Mouse (Mus musculus) lung, embryonic 15.5 days (tissue): Measurements from ENCODE around the gene Helz2. TPM values are rescaled to one million over a fixed set of nuclear protein-coding genes. Genes with fewer than 3 reads are reported as not detected.
A peak's percentile ranks its signal among the peaks of the same experiment; 100 is the strongest.
"Not testable (repeated sequence)": the region's sequence is repeated elsewhere in the genome, so short reads cannot be mapped to it uniquely, and the experiment has no call there.

Experiments
- ATAC-seq: fragments of 200-750 bp; cut with Nextera tagmentation; 2 replicates; pipeline ENCODE4 v1.8.0; 2017; ENCODE audit warnings: moderate number of reproducible peaks, borderline replicate concordance; ENCODE audit not compliant: low FRiP score, low TSS enrichment; ENCODE audit errors: extremely low read depth
- H3K27ac ChIP-seq: fragments of 300-500 bp; sonication (generic); 2 replicates; pipeline ENCODE4 v1.5.1; 2015; ENCODE audit warnings: moderate library complexity, mild to moderate bottlenecking, inconsistent platforms
- H3K27me3 ChIP-seq: fragments of 300-500 bp; sonication (generic); 2 replicates; pipeline ENCODE4 v1.6.1; 2015; ENCODE audit warnings: inconsistent platforms
- H3K36me3 ChIP-seq: fragments of 300-500 bp; sonication (generic); 2 replicates; pipeline ENCODE4 v1.6.1; 2015; ENCODE audit warnings: inconsistent platforms
- H3K4me1 ChIP-seq: fragments of 300-500 bp; sonication (generic); 2 replicates; pipeline ENCODE4 v1.6.1; 2015; ENCODE audit warnings: inconsistent platforms
- H3K4me2 ChIP-seq: fragments of 300-500 bp; sonication (generic); 2 replicates; pipeline ENCODE4 v1.6.1; 2015; ENCODE audit warnings: inconsistent platforms, mild to moderate bottlenecking, moderate library complexity
- H3K4me3 ChIP-seq: fragments of 300-500 bp; sonication (generic); 2 replicates; pipeline ENCODE4 v1.5.1; 2015; ENCODE audit warnings: mild to moderate bottlenecking, inconsistent platforms
- H3K9ac ChIP-seq: fragments of 300-500 bp; sonication (generic); 2 replicates; pipeline ENCODE4 v1.6.1; 2015; ENCODE audit warnings: inconsistent platforms
- H3K9me3 ChIP-seq: fragments of 300-500 bp; sonication (generic); 2 replicates; pipeline ENCODE4 v1.6.1; 2016; ENCODE audit warnings: inconsistent platforms
- WGBS: fragments of 180-500 bp; shearing (Covaris S2); methylation state at CpG from one replicate; pipeline ENCODE4 v1.1.7; 2015; 5-methylcytosine and 5-hydroxymethylcytosine counted together
- polyA plus RNA-seq: library from polyadenylated mRNA; unstranded; fragments of >200 nt; fragmentation: Nextera tagmentation; extraction: Ambion mirVana; gene quantifications from 2 replicates; pipeline ENCODE4 v1.2.1, GENCODE M21; 2015

Helz2 gene
- polyA plus RNA-seq, 1 experiment from 2014 or later: 3.1 TPM

DNA sequence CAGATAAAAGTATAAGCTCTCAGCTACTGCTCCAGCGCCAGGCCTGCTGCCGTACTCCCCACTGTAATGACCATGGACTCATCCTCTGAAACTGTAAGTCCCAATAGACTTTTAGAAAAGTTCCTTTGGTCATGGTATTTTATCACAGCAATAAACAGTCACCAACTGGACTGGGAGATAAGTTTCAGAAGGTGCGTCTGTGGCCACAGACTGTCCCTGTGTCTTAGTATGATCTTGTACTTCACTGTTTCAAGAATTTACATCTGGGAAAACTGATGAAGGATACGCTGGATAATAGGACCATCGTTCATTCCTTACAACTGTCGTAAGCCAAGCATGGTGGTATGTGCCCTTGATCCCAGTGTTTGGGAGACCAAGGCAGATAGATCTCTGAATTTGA is 25.8 kb downstream of the Helz2 start:
- 81% methylated on average over 6 of the region's 6 CpGs for WGBS
- Histone ChIP-seq H3K4me3 (no peak overlapping the region), H3K9me3 (no peaks in the 10 kb centered on the region)

DNA sequence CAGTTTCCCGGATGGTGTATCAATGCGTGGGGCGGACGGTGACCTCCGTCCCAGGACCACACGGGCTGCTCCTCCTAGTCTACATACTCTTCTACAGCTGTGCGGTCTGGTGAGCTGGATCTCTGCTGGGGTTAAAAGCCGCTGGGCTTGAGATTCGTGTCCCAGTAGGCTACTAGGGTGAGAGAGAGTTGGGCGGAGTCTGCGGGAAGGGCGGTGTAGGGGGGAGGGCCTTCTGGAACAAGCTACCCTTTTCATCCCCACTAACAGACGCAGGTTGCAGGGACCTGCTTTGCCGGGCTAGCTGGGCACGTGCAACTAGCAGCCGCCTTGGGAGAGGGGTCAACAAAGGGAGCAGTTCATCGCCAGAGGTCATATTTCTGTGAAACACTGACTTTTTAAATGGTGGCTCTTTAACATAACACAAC is 28.8 kb downstream of the Helz2 start, which contains the start of gene Srms:
Srms (minus strand) TSS at position 165 of the 425 bp plus-strand sequence.
- H3K4me2 ChIP-seq: peak within 1 kb of the TSS; percentile 65
- H3K27me3 ChIP-seq: peaks cover 34% of the 10 kb centered on the region
- no peaks in the 10 kb centered on the region for H3K36me3 ChIP-seq
- peaks cover 12% of the 10 kb centered on the region for H3K4me1 ChIP-seq
- H3K4me3 ChIP-seq: peak within 1 kb of the TSS; percentile 32
- peak within 1 kb of the TSS; percentile 29; the same call in 1 of the 2 replicates for H3K9ac ChIP-seq
- H3K9me3 ChIP-seq: no peaks in the 10 kb centered on the region
- WGBS: under 1% methylated on average over 17 of the region's 17 CpGs
- no peak within 1 kb of the TSS for H3K27ac ChIP-seq
- peak; percentile 81 for ATAC-seq

More for the DNA sequence above, 25.8 kb downstream of the Helz2 start:
- Histone ChIP-seq H3K27ac (no peak overlapping the region), H3K4me2 (no peak overlapping the region), H3K36me3 (no peaks in the 10 kb centered on the region), H3K4me1 (peaks cover 33% of the 10 kb centered on the region), H3K27me3 (peaks cover 30% of the 10 kb centered on the region), H3K9ac (no peak overlapping the region)
- ATAC-seq: no peak

DNA sequence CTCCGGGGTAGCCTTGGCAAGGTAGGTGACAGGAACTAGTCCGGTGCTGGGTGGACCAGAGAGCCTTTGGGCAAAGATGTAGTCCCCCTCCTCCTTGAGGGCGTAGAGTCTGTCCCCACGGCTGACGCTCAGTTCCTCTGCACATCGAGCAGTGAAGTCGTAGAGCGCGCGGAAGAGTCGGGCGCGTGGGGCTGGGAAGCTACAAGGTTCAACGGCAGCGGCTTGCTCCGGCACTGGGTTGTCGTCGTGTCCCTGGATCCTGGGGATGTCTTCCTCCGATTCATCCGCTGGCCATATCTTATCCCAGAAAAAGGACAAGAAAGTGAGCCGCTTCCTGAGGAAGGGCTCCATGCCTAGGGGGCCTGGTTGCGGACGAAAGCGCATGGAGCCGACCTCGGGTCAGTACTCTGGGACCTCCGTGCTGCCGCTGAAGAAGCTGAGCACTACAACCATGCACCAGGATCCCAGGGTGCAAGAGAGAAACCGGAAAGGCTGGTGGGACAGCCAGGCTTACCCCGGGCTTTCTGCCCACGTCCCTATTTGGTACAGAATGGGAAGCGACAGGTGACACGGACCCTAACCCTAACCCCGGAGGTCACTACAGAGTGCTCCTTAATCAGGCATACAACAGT is 29.3 kb downstream of the Helz2 start:
- Histone ChIP-seq H3K4me2 (peak overlapping the region; percentile 65), H3K4me3 (peak overlapping the region; percentile 32), H3K4me1 (peaks cover 12% of the 10 kb centered on the region), H3K27ac (no peak overlapping the region), H3K9ac (peak overlapping the region; percentile 29; the same call in 1 of the 2 replicates), H3K9me3 (no peaks in the 10 kb centered on the region), H3K27me3 (peaks cover 34% of the 10 kb centered on the region), H3K36me3 (no peaks in the 10 kb centered on the region)
- ATAC-seq: peak; percentile 37
- 2% methylated on average over 34 of the region's 34 CpGs for WGBS

DNA sequence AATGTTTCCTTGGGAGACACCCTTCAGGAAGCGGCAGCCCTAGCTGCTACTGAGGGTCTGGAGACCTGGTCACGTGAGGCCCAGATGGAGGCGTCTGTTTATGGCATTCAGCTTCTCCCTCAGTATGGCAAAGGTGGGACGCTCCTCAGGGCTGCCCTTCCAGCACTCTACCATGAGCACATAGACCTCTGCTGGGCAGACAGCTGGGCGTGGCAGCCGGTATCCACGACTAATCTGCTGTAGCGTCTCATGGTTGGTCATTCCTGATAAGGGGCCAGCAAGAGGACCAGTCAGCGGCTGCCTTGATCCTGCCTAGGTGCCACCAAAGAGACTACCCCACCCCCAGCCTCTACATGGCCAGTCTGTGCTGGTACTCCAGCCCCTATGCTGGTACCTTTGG is 35.7 kb downstream of the Helz2 start:
- 61% methylated on average over 9 of the region's 9 CpGs for WGBS
- no peaks in the 10 kb centered on the region for H3K9me3 ChIP-seq
- H3K4me2 ChIP-seq: no peak overlapping the region
- H3K4me1 ChIP-seq: no peaks in the 10 kb centered on the region
- H3K4me3 ChIP-seq: no peak overlapping the region
- H3K27ac ChIP-seq: no peak overlapping the region
- H3K9ac ChIP-seq: no peak overlapping the region
- H3K27me3 ChIP-seq: peaks cover 5% of the 10 kb centered on the region; the same call in 1 of the 2 replicates
- no peak for ATAC-seq
- no peaks in the 10 kb centered on the region for H3K36me3 ChIP-seq

DNA sequence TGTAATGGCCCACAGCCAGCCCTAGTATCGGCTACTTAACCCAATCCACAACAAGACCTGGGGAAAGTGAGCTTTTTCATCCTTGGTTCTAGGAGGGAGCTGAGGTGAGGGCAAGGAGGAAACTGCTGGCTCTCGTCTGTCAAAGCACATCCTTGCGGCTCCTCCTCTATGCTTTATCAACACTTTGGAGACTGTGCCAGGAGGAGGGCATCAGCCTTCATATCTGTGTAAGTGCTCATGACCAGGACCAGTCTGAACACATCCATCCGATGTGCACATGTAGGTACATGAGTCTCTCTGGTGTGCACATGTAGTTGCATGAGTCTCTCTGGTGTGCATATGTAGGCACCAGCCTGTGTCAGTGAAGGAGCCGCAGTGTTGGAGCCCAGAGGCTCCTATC is 36.1 kb downstream of the Helz2 start:
- Histone ChIP-seq H3K4me3 (no peak overlapping the region), H3K4me2 (no peak overlapping the region)

DNA sequence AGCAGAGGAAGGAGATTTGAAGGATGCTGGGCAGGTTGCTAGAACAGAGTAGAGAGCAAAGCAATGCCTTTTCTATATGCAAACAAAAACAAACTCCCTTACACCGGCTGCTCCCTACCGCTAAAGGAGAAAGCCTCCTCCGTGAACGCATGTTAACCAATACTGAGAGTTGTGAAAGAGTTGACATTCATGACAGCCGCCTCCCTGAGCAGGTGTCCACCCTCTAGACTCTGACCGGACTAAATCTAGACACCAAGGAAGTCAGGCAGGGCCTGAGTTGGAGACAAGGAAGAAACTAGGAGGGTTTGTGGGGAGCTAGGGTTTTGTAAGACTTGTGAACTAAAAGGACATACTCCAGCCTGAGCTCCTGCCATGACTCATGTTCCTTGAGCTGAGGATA is 38.9 kb downstream of the Helz2 start:
- Histone ChIP-seq H3K27ac (no peak overlapping the region), H3K36me3 (no peaks in the 10 kb centered on the region), H3K4me2 (no peak overlapping the region), H3K27me3 (no peaks in the 10 kb centered on the region), H3K9ac (no peak overlapping the region), H3K4me1 (no peaks in the 10 kb centered on the region), H3K9me3 (no peaks in the 10 kb centered on the region), H3K4me3 (no peak overlapping the region)
- WGBS: 72% methylated on average over 6 of the region's 6 CpGs
- ATAC-seq: no peak

More for the DNA sequence above, 36.1 kb downstream of the Helz2 start:
- Histone ChIP-seq H3K9ac (no peak overlapping the region), H3K4me1 (no peaks in the 10 kb centered on the region), H3K36me3 (no peaks in the 10 kb centered on the region), H3K9me3 (no peaks in the 10 kb centered on the region), H3K27ac (no peak overlapping the region), H3K27me3 (0 out of 2 replicates have a peak, but pooled peaks cover 4% of the 10 kb centered on the region)
- 68% methylated on average over 5 of the region's 5 CpGs for WGBS
- ATAC-seq: no peak

DNA sequence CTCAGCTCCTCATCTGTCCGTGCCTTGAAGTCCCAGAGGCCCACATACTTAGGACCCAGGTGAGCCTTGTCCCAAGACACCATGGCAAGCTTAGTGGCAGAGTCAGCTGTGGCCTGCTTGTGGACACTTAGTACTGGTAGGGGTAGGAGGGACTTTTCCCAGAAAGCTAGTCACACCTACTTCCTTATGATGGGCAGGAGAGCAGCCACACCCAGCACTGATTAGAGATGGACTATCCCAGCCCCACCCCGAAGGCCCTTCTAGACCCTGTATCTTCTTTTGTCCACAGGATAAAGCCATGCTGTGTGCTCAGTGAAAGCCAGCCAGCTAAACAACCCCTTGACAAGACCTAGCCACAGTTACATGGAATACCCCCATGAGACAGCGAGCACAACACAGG is 39.4 kb downstream of the Helz2 start, which contains the start of gene Ptk6:
Ptk6 (minus strand) TSS at position 368 of the 400 bp plus-strand sequence.
- WGBS: 85% methylated on average over 3 of the region's 3 CpGs
- Histone ChIP-seq H3K4me3 (no peak within 1 kb of the TSS), H3K9me3 (no peaks in the 10 kb centered on the region), H3K9ac (no peak within 1 kb of the TSS), H3K27ac (no peak within 1 kb of the TSS), H3K27me3 (no peaks in the 10 kb centered on the region), H3K4me2 (no peak within 1 kb of the TSS), H3K36me3 (no peaks in the 10 kb centered on the region), H3K4me1 (no peaks in the 10 kb centered on the region)
- no peak for ATAC-seq

DNA sequence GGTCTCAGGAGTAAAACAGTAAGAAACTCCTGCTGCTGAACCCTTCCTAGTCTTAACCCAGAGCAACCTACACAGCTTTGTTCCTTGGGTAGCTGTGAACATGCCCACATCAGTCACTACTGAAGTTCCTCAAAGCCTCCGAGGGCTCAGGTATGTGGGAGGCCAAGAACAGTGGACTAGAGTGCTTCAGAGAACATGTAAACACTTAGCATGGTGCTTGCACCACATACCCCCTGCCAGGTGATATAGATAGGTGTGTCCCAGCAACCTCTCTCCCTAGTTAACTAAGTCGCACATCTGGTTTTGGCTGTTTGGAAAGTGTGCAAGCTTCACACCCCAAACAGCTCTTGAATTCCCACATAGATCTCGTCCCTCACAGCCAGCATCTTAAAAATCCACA is 40.2 kb downstream of the Helz2 start:
- Histone ChIP-seq H3K9ac (no peak overlapping the region), H3K9me3 (no peaks in the 10 kb centered on the region), H3K36me3 (no peaks in the 10 kb centered on the region), H3K27ac (no peak overlapping the region), H3K4me2 (no peak overlapping the region), H3K4me1 (no peaks in the 10 kb centered on the region), H3K4me3 (no peak overlapping the region), H3K27me3 (no peaks in the 10 kb centered on the region)
- ATAC-seq: no peak
- 46% methylated on average over 3 of the region's 3 CpGs for WGBS

DNA sequence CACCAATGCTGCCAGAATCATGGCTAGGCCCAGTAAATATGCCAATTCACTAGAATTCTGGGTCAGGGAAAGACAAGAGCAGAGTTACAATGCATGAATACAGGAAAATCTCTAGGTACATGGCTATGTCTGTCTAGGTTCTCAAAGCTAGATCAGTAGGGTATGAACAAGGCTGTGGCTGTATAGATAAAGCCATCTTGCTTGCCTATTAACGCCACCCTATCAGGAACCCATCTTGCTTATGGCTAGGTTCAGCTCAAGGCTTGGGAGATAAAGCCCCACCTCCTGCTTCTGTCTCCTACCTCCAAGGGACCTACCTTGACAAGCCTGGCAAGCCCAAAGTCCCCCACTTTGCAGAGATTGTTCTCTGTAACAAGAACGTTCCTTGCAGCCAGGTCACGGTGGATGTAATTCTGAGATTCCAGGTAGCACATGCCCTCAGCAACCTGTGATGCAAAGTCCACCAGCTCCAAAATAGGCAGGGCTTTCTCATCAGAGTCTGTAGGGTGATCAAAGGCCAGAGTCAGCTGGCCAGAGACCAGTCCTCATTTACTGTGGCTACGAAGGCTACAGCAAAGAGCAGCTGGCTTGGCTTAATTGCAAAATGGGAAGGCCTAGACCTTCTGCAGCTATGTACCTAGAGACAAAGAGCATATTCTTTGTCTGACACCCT is 45.1 kb downstream of the Helz2 start:
- ATAC-seq: no peak
- Histone ChIP-seq H3K27me3 (no peaks in the 10 kb centered on the region), H3K9ac (no peak overlapping the region), H3K9me3 (no peaks in the 10 kb centered on the region), H3K27ac (no peak overlapping the region), H3K4me3 (no peak overlapping the region), H3K4me1 (no peaks in the 10 kb centered on the region), H3K4me2 (no peak overlapping the region), H3K36me3 (no peaks in the 10 kb centered on the region)
- WGBS: 75% methylated on average over 4 of the region's 4 CpGs

DNA sequence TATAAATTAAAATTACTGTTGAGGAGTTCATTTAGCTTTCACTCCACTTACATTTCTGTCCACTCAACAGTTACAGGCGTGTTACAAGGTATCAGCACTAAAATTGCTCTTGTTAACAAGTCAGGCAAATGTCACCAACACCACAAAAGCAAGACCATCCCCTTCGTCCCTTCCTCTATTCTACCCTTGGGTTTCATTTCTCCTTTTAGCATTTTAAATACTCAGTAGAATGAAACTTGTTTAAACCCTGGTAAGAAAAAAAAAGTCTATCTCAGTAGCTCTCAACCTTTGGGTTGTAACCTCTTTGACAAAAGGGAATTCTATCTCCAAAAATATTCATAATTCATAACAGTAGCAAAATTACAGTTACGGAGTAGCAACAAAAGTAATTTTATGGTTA is 48.8 kb downstream of the Helz2 start:
- 0 out of 2 replicates have a peak, but pooled peaks cover 3% of the 10 kb centered on the region for H3K36me3 ChIP-seq
- no peak overlapping the region for H3K4me3 ChIP-seq
- no peaks in the 10 kb centered on the region for H3K9me3 ChIP-seq
- H3K4me1 ChIP-seq: peaks cover 8% of the 10 kb centered on the region
- no peaks in the 10 kb centered on the region for H3K27me3 ChIP-seq
- no peak overlapping the region for H3K4me2 ChIP-seq
- H3K9ac ChIP-seq: no peak overlapping the region
- ATAC-seq: no peak
- no peak overlapping the region for H3K27ac ChIP-seq
- 65% methylated on average over 3 of the region's 3 CpGs for WGBS

DNA sequence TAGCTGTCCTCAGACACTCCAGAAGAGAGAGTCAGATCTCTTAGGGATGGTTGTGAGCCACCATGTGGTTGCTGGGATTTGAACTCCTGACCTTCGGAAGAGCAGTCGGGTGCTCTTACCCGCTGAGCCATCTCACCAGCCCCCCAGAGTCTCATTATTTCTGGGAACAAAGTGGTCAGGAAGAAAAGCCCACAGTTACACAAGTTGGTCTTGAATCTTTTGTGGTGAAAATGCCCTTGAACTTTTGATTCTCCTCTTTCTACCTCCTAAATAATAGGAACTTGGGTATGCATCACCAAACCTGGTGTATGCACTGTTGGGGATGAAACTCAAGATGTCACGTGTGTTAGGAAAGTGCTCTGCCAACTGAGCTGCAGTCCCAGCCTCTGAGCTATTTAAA is 49.9 kb downstream of the Helz2 start:
- no peak overlapping the region for H3K27ac ChIP-seq
- no peaks in the 10 kb centered on the region for H3K27me3 ChIP-seq
- H3K4me2 ChIP-seq: no peak overlapping the region
- H3K36me3 ChIP-seq: 0 out of 2 replicates have a peak, but pooled peaks cover 3% of the 10 kb centered on the region
- no peaks in the 10 kb centered on the region for H3K9me3 ChIP-seq
- no peak for ATAC-seq
- H3K4me1 ChIP-seq: peaks cover 8% of the 10 kb centered on the region
- no peak overlapping the region for H3K4me3 ChIP-seq
- no peak overlapping the region for H3K9ac ChIP-seq
- WGBS: 62% methylated on average over 4 of the region's 4 CpGs

DNA sequence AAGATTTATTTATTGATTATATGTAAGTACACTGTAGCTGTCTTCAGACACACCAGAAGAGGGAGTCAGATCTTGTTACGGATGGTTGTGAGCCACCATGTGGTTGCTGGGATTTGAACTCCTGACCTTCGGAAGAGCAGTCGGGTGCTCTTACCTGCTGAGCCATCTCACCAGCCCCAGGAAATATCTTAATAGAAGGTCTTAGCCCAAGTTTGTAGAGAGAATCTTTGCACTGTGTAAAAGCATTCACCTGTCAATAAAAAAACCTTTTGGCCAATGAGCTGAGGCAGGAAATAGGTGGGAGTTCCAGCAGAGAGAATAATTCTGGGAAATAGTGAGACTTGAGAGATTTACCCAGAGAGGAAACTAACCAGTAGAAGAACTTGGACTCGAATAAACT is 50.4 kb downstream of the Helz2 start:
- not testable (repeated sequence) for H3K4me3 ChIP-seq, H3K4me1 ChIP-seq, H3K36me3 ChIP-seq, H3K9ac ChIP-seq, H3K4me2 ChIP-seq, ATAC-seq, H3K27me3 ChIP-seq, H3K9me3 ChIP-seq, H3K27ac ChIP-seq
- 67% methylated on average over 4 of the region's 4 CpGs for WGBS
